Mouse (Mus musculus) spleen, postnatal 10 days (tissue): ENCODE data around the gene Tnfsf8.

Experiments
- DNase-seq, 2 experiments: peaks; one replicate each; pipeline ENCODE4 v3.0.0; 2021 to 2022; ENCODE audit warnings: low spot score in 2 of 2

The Tnfsf8 gene

DNA sequence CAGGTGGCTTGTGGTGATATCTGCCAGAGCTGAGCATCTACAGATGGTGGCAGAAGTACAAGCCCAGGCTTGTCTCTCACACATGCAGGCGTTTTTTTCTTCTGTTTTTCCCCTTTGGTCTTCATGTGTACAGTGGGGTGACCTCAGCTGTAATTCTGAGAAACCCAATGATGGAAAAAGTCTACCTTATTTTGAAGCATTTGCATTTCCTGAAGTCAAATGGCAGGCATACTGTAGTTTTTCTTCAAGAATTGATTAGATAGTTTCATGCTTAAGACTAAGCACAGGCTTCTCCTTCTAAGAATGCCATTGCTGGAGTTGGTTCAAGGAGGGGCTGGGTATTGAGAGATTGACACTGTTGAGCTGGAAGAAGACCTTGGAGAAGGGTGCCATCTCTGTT is 18.9 kb downstream of the Tnfsf8 start:
- DNase-seq, result no peak

DNA sequence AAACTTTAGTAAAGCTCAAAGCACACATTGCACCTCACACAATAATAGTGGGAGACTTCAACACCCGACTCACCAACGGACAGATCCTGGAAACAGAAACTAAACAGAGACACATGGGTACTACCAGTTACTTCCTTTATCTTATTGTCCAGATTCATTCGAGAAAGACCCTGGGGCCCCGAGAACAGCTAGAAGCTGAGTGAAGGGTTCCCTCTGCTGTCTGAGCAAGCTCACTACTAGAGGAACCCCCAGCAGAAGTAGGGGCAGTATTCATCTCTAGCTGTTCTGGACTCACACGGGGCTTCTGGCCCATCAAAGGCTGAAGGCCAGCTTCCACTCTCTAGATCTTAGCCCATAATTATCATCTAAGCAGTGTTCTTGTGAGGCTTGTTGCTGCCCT is 20.7 kb downstream of the Tnfsf8 start:
- peak in 1 of 2 experiments; percentile 58 for DNase-seq

DNA sequence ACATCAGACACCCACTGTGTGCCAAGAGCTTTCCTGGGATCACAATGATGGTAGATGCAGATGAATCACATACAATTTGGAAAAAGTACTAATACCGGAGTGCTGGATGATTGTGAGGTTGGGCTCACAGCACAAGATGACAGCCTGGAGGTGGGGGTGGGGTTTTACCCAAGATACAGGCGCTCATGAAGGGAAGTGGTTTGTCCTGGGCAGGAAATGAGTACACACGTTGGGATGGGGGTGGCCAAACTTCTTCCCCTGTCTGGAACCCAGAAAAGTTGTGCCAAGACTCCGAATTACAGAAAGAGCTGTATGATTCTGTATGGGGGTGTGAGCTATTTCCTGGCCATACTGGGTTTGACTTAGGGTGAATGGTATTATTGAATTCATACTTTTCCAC is 38.0 kb downstream of the Tnfsf8 start:
- no peak for DNase-seq

DNA sequence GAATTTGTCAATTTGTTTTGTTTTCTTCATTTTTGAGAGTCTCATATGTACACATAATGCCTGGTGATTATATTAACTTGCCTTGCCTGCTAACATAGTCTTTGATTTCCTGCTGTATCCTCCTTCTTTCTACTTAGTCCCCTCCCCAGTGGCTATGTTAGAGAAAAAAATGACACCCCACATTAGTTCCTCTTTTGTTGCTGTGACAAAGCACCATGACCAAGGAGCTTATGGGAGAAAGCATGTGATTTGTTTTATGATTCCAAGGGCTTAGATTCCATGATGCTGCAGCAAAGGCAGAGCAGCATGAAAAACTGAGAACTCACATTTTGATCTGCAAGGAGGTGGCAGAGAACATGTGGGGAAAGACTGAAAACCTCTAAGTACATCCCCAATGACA is 43.6 kb downstream of the Tnfsf8 start:
- DNase-seq, result no peak

DNA sequence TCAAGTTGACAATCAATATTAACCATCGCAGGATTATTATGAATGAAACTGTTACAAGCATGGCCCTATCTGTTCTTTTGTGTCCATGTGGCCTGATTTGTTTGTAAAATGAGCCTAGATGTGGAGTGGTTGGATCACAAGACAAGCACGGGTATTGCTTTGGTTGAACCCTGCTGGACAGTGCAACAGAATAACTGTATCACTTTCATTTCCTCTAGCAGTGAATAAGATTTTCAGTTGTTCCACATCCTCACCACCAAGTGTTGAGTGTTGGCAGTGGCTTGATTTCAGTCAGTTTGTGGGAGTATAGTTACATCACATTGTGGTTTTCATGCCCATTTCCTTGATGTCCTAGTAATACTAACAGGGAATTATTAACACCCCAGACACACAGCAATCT is 45.5 kb downstream of the Tnfsf8 start:
- DNase-seq, result no peak

DNA sequence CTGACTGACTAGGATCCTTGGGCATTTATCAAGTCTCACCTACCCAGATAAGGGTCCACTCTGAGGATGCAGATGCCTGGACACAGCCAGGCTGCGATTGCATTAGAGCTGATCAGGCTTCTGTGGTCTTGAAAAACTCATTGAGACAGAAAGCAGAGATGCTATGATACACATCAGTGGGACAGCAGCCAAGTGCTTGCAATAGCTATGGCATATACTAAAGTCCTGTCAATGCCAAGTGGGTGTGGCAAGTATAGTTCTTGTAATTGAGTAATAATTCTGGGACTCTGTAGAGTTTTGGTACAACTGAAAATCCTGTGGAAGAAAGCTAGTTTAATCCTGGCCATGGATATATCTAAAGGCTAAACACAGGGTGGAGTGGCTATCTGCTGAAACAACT is 63.1 kb downstream of the Tnfsf8 start:
- no peak for DNase-seq

DNA sequence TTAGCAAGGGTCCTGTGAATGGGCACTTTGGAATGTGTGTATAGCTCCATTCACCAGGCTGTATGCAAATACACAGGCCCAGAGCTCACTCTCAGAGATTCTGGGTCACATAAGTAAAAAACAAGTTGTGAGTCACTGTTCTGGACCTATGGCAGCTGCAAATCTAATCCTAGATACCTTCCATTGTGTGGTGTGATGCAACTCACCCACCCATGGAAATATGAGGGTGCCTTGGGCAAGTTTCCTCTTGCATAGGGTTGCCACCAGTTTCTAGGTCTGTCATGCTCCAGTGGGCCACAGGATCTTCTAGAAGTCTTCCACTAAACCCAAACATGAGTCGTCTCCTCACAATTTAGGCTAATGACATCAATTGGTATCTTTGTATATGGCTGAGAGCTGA is 64.6 kb downstream of the Tnfsf8 start:
- no peak for DNase-seq

DNA sequence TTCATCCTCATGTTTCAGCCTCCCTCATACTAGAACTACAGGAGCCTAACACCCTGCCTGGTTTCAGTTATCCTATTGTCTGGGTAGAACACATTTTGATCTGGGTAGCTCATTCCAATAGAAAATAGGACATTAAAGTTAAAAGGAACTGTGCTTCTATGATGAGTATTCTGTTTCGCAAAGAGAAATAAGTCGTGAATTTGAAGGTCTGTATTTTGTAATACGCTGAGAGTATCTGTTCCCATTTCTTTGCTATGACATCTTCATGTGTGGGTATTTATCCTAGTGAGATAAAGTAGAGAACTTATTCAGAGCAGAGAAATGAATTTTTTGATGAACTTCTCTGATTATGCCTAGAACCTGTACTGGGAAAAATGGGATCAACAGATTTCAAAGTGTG is 68.8 kb downstream of the Tnfsf8 start:
- no peak for DNase-seq

DNA sequence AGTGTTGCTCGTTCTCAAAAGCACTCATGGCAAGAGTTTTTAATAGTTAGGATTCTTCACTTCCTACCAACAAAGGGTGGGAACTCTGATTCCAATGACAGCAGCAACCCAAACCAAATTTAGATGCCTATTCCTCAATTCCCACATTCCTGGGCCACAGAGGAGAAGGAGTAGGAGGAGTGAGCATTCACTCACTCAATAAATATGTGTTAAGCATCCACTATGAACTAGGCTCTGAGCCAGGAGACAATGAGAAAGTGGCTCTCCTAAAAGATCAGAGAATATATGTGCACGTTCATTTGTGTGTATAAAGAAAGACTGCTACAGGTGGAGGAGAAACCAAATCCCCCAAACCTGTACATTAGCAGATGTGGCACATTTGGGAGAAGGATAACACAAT is 75.7 kb downstream of the Tnfsf8 start:
- DNase-seq, result no peak

DNA sequence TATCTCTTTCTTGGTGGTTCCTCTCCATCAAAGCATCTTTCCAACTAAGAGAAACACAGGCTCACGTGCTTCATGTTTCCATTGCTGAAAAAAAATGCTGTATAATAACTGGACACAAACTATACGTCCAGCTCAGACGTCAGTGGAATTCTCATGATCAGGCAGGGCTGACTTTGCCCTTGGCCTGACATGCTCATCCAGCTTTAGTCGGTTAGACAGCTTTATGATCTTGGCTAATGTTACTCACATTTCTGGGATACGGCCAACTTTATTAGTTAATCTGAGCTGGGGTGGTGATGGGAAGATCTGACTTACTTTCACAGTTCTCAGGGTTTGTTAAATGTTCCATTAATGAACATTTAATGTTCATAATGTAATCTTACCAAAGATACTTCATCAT is 77.3 kb downstream of the Tnfsf8 start:
- DNase-seq, result no peak

DNA sequence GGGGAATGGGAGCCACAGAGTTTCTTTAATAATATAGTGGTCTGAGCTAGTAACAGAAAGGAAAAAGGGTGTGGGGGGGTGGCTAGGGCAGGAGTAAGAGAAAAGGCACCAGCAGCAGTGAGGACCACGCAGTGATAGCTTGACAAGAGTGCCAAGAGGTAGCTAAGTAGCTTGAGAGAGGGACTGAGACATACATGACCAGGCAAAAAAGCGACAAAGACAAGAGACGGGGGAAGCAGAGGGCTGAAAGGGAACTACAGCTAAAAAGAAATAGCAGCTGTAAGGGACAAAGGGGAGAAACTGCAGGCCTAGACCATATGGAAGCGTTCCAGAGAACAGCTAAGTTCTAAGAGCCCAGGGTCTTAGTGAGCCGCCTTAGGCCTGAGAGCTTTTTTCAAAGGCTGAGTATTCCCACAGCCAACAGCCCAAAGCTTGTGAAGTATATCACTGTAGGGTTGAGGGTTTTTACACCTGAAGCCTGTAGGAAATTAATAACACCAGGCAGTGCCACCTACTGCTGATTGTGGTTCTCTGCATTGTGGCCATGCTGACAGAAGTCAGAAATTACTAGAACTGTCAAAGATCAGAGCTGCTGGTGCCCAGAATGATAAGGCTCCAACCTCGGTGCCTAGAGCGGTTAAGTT is 78.1 kb downstream of the Tnfsf8 start:
- DNase-seq, result no peak
